Mouse (Mus musculus): ENCODE measurements around the gene Dpf3.

The Dpf3 gene

DNA sequence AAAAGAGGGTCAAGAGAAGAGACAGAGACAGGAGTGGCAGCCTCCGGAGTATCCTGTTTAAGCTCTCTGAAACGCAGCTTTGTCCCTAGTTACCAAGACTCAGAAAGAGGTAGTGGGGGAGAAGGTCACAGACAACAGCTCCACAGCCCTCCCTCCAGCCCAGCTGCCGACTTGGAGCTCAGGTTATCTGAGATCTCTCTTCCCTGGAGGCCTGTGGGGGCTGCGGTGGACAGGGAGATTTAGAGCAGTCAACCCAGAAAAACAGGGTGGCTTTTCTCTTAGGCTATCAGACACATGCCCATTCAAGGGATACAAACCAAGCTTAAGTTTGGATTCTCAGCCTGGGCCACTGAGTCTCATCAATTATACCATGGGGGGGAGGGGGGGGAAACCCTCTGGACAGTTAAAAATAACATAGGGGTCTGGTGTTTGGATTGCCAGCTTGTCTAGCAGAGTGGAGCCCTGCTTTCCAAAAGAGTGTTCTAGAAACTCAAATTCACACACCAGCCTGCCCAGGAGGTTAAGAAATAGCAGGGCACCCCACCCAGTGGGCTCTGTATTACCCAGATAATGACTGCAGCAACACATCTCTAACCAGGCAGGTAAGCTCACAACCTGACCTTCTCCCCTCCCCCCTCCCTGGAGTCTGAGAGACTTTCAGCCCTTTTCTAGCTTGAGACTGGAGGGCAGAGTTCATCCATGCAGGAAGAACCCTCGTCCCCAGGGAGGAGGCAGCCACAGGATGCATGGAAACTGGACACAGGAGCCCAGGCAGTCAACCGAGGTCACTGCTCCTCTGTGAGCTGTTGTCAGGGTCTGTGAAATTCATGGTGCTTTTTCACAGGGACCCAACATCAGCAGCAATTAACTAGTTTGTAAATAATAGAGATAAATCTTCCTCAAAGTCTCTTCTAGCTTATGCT lies 20.7 kb downstream of the Dpf3 start:
- DNase-seq, result peak; percentile 92

DNA sequence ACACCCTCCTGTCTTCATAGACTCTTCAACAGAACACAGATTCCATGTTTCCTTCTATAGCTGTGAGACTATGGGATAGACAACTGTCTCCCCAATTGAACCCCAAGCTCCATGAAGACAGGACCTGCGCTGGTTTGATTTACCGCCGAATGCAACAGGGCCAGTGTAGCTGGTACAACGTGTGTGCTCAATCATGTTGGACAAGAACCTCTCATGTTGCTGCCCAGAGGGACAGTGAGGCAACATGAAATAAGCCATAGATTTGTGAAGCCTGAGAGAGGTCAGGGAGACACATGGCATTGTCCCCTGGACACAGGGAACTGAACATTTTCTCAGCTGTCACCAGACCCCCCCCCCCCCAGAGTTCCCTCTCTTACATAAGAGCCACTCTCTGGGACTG lies 21.5 kb downstream of the Dpf3 start:
- no peak for DNase-seq

DNA sequence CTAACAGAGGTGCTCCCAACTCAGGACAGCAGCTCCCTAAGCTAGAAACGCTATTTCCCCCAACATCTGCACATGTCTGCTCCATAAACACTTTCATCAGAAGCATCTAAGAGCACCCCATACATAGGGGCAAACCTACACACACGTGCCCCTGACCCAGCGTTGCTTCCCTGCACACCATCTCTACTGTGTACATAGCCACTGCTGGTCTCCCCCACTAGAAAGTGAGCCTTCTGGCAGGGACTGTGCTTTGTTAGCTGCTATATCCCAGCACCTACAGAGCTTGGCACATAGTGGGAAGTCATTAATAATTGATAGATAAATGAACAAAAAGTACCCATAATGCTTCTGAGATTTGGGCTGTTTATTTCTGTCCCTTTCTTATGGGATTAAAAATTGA lies 27.2 kb downstream of the Dpf3 start:
- DNase-seq, result no peak

DNA sequence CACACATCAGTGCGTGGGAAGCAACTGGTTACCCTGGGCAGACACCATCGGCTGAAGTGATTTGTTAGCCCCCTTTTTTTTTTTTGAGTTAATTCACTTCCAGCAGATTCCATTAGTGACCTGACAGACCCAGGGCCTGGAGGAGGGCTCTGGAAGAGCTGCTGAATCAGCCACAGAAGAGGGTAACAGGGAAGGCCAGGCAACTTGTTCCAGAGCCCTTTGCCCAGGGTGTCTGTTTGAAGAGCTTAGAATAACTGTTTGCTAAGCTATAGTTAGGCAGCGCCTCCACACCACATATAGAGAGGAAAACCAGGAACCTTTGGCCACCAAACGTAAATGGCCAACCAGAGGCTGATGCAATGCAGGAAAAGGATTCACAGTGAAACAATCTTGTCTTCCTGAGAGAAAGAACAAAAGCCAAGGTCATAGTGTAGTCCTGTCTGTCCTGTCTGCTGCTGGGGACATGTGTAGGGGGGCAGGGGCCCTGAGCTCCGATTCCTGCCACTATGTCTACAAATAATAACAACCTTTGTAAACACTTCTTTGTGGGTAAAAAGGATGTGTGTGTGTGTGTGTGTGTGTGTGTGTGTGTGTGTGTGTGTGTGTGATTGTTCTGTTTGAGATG lies 32.7 kb downstream of the Dpf3 start:
- no peak for DNase-seq

DNA sequence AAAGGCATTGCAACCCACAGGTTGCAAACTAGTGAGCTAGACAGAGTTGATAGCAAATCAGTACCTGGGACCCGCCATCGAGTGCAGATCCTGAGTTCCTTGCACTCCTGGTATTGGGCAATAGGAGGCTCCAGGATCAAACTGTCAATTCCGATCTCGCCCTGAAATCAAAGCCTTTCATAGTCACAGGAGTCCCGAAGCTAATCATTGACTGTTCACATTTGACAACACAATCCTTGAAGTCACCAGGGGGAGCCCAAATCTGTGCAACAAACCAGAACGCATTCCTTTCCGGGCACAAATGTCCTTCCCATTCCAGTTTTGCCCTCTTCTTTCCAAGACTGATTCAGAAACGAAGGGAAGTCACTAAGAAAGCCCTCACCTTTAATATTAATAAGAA lies 35.7 kb downstream of the Dpf3 start:
- no peak for DNase-seq

DNA sequence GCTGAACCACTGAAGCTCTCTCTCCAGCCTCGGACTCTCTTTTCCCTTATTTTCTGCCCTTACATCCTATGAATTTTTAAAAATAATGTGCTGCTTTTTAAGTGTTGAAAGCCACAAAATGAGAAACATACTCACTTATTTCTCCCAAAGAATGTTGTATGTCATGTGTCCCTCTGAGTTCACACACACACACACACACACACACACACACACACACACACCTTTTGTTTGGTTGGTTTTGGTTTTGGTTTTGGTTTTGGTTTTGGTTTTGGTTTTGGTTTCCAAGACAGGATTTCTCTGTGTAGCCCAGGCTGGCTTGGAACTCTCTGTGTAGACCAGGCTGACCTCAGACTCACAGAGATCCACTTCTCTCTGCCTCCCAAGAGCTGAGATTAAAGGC lies 37.0 kb downstream of the Dpf3 start:
- DNase-seq, result no peak

DNA sequence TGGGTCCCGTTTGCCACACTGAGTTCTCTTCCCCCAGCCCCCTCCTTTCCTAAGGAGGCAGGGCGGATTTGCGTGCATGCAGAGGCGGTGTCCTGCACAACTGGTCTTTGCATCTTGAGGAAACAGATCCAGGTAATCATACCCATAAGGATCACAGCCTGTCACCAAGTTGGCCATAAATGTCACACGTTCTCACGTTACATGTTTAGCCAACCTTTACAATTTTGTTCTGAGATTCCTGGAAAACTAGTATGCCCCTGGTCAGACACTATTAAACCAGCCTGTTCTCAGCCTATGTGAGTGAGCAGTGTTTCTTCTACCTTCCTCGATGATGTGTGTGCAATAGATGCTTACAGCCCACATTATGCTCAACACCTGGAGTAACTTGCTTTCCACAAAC lies 38.3 kb downstream of the Dpf3 start:
- DNase-seq, result no peak

DNA sequence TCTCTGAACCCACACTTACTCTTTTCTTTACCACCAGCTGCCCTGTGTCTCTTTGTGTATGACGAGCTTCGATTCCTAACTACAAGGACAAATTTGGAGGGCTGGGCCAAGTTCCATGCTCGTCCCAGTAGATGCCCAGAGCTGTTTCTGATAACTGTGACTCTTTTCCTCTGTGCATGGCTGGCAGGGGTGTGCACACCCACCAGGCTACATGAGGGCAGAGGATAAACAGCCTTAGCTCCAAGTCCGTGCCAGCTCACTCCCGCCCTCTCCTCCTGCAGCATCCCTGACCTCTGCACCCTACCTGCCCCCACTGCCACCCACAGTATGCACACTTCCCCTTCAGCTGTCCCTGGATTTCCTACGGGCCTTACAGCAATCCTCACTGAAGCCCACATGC lies 41.9 kb downstream of the Dpf3 start:
- DNase-seq, result peak; percentile 94

DNA sequence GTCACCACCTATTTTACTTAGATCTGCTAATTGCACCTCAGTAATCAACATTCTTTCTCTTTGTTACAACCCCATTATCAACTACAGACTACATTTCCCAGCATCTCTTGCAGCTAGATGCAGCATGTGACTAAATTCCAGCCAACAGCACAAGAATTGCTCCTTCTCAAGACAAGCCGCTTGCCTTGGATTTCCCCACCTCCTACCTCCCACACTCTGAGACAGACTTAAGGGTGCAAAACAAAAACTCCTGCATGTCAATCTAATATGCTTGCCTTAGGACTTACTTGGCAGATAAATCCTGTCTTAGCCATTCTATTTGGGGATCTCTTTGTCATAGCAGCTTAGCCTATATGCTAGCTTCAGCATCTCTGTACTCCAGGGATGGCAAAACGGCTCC lies 43.1 kb downstream of the Dpf3 start:
- DNase-seq, result no peak

DNA sequence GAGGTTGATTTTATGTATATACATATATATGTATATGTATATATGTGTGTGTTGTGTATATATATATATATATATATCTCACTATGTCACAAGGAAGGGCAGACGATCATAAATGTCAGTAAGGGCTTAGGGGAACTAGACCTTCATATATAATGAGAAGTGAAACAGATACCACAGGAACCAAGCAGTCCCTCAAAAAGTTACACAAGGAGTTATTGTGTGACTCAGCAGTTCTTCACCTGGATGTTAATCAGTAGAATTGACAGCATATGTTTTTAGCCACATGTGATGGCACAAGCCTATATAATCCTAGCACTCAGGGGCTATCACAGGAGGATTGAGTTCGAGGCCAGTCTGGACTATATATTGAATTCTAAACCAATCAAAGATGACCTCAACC lies 49.5 kb downstream of the Dpf3 start:
- DNase-seq, result no peak

DNA sequence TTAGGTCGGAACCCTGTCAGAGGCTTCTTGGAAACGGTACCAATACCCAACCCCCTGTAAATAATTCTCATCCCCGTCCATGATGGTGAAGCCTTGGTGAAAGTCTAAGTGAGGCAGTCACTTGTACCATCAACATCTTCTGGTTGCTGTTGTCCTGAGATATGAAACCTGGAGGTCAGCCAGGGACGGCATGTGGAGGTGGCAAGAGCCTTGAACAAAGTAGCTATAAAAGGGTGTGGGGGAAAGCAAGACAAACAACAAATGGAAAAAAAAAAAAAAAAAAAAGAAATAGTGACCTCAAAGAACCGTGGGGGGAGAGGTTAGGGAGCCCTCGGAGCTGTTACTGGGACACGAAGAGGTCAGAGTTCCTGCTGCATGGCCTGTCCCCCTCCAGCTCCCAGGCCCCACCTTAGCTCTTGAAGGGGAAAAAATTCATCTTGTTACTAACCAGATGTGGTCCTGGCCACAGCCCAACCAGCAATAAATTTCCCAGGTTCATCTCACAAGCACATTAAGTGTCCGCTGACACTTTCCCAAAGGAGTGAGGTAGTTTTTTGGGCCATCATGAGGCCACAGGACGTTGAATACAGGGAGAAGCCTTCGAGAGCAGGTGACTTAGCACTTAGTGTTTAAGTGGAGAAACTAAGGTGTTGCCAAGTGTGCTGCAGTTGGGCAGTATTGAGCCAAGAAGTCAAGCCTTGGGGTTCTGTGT lies 53.4 kb downstream of the Dpf3 start:
- no peak for DNase-seq

DNA sequence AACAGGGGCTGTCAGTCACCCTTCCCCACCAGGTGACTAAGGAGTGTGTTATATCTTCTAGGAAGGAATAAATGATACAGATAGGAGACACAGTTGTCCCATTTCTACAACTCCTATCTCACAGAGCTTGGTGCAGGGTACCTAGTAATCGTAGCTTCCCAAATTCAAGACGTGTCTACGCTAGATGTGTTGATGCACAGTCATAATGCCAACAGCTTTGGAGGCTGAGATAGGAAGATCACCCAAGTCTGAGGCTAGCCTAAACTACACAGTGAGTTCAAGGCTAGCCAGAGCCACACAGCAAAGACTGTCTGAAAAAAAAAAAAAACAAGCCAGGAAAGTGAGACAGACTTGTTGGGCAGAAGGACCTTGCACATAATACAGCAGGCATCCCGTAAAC lies 54.1 kb downstream of the Dpf3 start:
- no peak for DNase-seq

DNA sequence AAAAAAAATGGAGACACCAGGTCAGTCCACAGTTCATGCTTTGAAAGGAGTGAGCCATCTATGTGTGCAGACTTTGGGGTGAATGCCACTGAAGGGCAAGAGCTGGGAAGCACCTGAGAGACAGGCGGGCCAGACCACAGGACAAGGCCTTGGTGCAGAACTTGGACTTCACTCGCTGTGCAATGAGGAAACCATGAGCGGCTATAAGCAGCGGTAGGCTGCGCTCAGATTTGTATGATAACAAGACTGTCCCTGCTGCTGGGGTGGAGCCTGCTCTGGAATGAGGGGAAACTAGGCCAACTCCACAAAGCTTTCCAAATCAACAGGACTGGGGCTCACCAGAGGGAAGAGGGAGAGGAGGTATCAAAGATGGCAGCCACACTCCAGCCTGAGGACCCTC lies 57.3 kb downstream of the Dpf3 start:
- no peak for DNase-seq

DNA sequence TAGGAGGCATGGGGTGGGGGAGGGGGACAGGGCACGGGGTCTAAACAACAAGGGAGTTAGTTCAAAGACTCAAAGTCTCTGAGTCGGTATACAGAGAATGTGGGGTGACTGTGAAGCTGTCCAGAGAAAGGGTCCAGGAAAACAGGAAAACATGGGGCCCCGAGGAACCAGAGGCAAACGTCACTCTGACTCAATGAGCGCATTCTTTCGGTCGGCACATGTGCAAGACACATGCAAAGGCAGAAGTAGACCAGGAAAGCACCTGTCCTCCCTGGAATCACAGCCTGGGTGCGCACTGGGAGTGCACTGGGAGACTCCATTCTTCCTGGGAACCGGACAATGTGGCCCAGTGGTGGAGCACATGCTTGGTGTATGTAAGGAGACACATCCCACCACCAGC lies 59.5 kb downstream of the Dpf3 start:
- DNase-seq, result peak; percentile 74

DNA sequence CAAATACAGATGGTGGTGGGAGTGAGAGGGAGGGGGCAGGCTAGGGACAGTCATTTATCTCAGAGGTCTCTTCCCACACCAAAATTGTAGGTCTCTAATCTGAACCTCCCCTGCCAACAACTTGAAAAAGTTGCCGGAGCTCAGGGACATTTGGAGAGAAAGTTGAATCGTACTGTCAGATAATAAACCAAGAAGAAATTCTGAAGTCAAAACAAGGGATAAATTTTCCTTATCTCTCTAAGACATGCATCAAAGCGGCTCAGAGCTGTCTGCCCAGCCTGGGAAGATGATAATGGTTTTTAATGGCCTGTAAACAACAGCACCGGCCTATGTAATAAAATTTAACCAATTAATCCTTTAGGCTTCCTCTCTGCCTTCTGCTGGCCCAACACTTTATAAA lies 59.9 kb downstream of the Dpf3 start:
- DNase-seq, result no peak

DNA sequence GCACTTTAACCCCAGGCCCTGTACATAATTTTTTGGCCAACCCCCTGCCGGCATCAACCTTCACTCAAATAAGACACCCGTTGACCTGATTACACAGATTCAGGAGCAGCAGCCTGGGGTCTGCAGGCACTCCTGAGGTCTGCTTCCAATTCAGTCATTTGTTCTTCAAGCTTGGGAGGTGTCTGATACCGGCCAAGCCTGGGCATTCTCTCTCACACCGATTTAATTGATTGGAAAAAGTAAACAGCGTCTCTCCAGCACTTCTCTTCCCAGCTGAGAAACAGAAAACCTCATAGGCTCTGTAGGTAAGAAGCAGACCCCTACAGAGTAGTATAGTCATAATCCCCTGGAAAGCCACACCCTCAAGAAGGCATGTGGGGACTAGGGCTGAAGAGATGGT lies 61.2 kb downstream of the Dpf3 start:
- DNase-seq, result peak; percentile 79

DNA sequence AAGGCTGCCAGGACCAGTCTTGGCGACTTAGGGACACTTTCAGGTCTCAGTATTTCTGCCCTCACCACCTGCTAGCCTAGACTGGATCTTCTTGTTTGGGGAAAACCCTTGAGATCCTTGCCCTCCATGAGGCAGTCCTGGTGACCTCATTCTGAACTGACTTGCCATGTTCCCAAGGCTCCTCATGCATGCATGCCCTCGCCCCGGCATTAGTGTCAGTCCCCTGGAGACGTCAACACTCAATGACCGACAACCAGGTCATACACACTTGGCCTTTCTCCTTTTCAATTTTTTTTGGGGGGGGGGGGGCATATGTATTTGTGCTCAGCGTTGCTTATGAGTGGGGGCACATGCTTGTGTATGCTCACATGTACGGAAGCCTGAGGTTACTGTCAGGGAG lies 61.8 kb downstream of the Dpf3 start:
- DNase-seq, result peak; percentile 78

DNA sequence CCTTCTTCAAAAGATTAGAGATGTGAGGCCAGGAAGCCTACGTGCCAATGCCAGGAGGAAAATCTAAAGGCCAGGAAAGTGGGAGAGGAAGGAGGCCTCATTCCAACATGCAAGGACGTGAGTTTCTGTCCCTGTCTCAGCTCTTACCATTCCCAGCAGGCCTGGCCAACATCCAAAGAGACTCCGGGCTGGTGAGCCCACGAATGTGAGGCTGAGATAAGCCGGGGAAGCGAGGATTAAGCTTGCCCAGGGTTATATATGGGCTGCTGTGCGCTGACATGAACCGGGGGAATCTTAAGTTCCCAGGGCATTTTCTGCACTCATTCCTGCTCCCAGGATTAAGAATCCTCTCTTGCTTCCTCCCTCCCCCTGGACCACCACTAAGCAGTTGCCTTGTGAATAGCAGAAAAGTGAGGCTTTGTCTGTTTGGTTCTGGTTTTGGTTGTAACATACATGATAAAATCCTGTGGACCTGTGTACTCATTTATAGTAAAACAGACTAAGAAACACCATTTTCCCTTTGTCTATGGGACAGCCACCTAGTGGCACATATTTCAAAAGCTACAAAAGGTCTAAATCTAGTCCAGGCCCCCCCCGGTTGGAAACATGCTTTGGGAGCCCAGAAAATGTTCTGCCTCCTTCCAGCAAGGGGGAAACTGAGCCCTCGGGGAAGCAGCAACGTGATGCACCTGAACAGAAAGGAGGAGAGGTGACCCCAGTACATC lies 62.6 kb downstream of the Dpf3 start:
- peak; percentile 94 for DNase-seq

DNA sequence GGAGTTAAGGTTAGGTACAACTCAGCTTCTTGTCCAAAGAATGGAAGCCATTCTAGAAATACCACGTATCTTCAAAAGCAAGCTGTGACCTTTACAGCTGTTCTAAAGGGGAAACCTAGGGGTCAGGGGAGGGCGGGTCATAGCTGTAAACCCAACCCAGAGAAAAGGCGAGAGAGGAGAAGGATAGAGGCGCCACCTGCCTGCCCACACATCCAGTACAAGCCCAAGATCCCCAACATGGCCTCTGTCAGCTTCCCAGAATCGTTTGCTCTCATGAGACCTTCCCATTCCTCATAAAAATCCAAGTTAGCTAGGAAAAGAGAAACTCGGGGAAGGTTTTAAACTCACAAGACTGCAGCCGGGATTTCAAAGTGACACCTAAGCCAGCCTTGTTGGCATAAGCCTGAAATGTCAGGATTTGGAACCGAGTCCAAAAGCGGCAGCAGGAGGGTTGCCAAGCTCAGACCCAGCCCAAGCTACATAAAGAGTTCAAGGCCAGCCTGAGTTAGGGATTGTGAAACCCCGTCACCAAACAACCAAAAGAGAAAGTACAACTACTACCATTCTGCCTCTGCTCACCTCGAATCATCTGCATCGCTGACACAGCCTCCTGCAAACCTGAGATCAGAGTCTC lies 63.3 kb downstream of the Dpf3 start:
- DNase-seq, result no peak

DNA sequence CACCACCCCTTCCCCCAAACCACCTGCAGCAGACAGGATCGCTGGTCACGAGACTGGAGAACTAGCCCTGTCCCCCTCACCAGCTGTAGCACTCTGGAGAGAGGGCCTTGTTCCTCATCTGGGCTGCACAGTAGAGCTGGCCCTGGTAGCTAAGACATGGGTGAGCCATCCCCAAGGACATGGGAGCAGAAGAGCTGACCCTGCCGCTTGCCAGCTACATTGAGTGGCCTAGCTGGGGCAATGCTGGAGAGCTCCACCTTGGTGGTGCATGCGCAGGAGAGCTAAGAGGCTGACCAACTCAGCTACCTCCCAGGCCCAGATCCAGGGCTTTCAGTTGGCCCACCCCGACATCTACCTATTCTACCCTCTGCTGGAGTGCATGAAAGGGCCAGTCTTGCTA lies 67.2 kb downstream of the Dpf3 start:
- DNase-seq, result peak; percentile 87

DNA sequence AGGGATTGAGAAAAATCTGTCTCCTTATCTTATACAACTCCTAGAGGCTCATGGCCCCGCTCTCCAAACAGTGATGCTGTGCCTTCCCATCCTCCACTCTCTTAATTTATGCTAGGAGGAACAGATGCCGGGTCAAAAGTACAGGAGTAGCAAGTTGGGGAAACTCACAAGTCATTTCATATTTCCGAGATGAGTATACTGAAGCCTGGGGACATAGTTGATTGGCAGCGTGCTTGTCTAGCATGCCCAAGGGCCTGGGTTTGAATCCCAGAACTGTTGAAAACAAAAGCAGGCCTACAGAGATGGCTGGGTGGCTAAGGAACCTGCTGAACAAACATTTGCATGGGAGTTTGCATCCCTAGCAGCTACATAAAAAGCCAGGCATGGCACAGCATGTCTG lies 72.3 kb downstream of the Dpf3 start:
- peak; percentile 80 for DNase-seq

DNA sequence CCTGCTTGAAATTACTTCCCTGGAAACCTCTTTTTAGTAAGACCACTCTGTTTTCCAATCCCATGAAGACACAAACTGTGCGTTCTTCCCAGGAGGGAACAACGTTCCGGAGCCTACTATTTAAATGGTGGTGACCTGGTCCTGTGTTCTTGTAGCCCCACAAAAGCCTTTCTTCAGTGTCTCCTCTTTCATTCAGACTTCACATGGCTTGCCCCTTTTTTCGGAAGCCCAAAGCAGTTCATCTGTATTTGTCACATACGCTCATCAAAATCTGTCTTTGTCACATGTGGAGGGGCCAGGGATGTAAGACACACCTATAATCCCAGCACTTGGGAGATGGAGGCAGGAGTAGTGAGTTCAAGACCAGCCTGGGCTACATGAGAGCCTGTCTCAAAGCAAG lies 73.8 kb downstream of the Dpf3 start:
- peak; percentile 79 for DNase-seq

Measured in heart, adult 11 months (tissue).